Mouse (Mus musculus): Measurements from ENCODE around the gene Fam206a. TPM values are rescaled to one million over a fixed set of nuclear protein-coding genes. Genes with fewer than 3 reads are reported as not detected.
A peak's percentile ranks its signal among the peaks of the same experiment; 100 is the strongest.

Fam206a gene
- polyA plus RNA-seq, 1 experiment from 2014 or later: 11.5 TPM

- H3K9me3 ChIP-seq (replicated peaks; ENCODE audit: low read length): no peaks in the 10 kb centered on the region
- no peak overlapping the region for H3K9ac ChIP-seq (ENCODE audit: low read depth, low read length)
- H3K4me1 ChIP-seq (replicated peaks; ENCODE audit: insufficient read depth, low read length): 0 out of 2 replicates have a peak, but pooled peaks cover 4% of the 10 kb centered on the region
- no peak overlapping the region for H3K4me2 ChIP-seq (ENCODE audit: low read length)
- DNase-seq (ENCODE audit: low spot score): no peak
- WGBS: 85% methylated on average over 3 of the region's 3 CpGs
- H3K27me3 ChIP-seq (ENCODE audit: insufficient read depth, low read length): no peaks in the 10 kb centered on the region
- TF ChIP-seq CTCF (IDR thresholded peaks at IDR 0.05; ENCODE audit: low read depth): no peak
- ATAC-seq (replicated peaks; ENCODE audit: low FRiP score, low read depth): no peak
- H3K36me3 ChIP-seq (ENCODE audit: insufficient read depth, low read length): no peaks in the 10 kb centered on the region
- no peak overlapping the region for H3K4me3 ChIP-seq (replicated peaks; ENCODE audit: low read depth, low read length)
- no peak overlapping the region for H3K27ac ChIP-seq
These were observed 45.3 kb downstream of the Fam206a start for GRCm38 (mm10) chr4:56847400-56847799.

GRCm38 (mm10) chr4:56848044-56848443 lies 45.9 kb downstream of the Fam206a start:
- Histone ChIP-seq H3K9me3 (replicated peaks; ENCODE audit: low read length) (no peaks in the 10 kb centered on the region), H3K4me3 (replicated peaks; ENCODE audit: low read depth, low read length) (no peak overlapping the region), H3K9ac (ENCODE audit: low read depth, low read length) (no peak overlapping the region), H3K36me3 (ENCODE audit: insufficient read depth, low read length) (no peaks in the 10 kb centered on the region), H3K27ac (no peak overlapping the region), H3K4me2 (ENCODE audit: low read length) (no peak overlapping the region), H3K27me3 (ENCODE audit: insufficient read depth, low read length) (no peaks in the 10 kb centered on the region), H3K4me1 (replicated peaks; ENCODE audit: insufficient read depth, low read length) (0 out of 2 replicates have a peak, but pooled peaks cover 4% of the 10 kb centered on the region)
- 75% methylated on average over 6 of the region's 6 CpGs for whole genome bisulfite sequencing
- ATAC-seq (replicated peaks; ENCODE audit: low FRiP score, low read depth): no peak
- TF ChIP-seq CTCF (IDR thresholded peaks at IDR 0.05; ENCODE audit: low read depth): no peak
- no peak for DNase-seq (ENCODE audit: low spot score)

- Histone ChIP-seq H3K27ac (no peak overlapping the region), H3K4me2 (ENCODE audit: low read length) (no peak overlapping the region), H3K36me3 (ENCODE audit: insufficient read depth, low read length) (no peaks in the 10 kb centered on the region), H3K4me1 (replicated peaks; ENCODE audit: insufficient read depth, low read length) (0 out of 2 replicates have a peak, but pooled peaks cover 4% of the 10 kb centered on the region), H3K4me3 (replicated peaks; ENCODE audit: low read depth, low read length) (no peak overlapping the region), H3K27me3 (ENCODE audit: insufficient read depth, low read length) (no peaks in the 10 kb centered on the region), H3K9me3 (replicated peaks; ENCODE audit: low read length) (no peaks in the 10 kb centered on the region), H3K9ac (ENCODE audit: low read depth, low read length) (no peak overlapping the region)
- ATAC-seq (replicated peaks; ENCODE audit: low FRiP score, low read depth) (no peak; the same call in 1 of the 2 replicates), DNase-seq (ENCODE audit: low spot score) (peak; percentile 57)
- TF ChIP-seq CTCF (IDR thresholded peaks at IDR 0.05; ENCODE audit: low read depth): peak; percentile 40; the same call in 1 of the 2 replicates
- 15% methylated on average over 6 of the region's 6 CpGs for WGBS
These were observed 48.6 kb downstream of the Fam206a start for GRCm38 (mm10) chr4:56850724-56851123.

- DNase-seq (ENCODE audit: low spot score) (no peak), ATAC-seq (replicated peaks; ENCODE audit: low FRiP score, low read depth) (no peak)
- TF ChIP-seq CTCF (IDR thresholded peaks at IDR 0.05; ENCODE audit: low read depth): no peak
- Histone ChIP-seq H3K9ac (ENCODE audit: low read depth, low read length) (no peak overlapping the region), H3K27ac (no peak overlapping the region), H3K36me3 (ENCODE audit: insufficient read depth, low read length) (no peaks in the 10 kb centered on the region), H3K27me3 (ENCODE audit: insufficient read depth, low read length) (no peaks in the 10 kb centered on the region), H3K4me1 (replicated peaks; ENCODE audit: insufficient read depth, low read length) (0 out of 2 replicates have a peak, but pooled peaks cover under 1% of the 10 kb centered on the region), H3K9me3 (replicated peaks; ENCODE audit: low read length) (no peaks in the 10 kb centered on the region), H3K4me3 (replicated peaks; ENCODE audit: low read depth, low read length) (no peak overlapping the region), H3K4me2 (ENCODE audit: low read length) (no peak overlapping the region)
- 93% methylated on average over 5 of the region's 5 CpGs for WGBS
These were observed 53.8 kb downstream of the Fam206a start for GRCm38 (mm10) chr4:56855935-56856334.

GRCm38 (mm10) chr4:56856371-56856949 lies 54.3 kb downstream of the Fam206a start:
- no peak overlapping the region for H3K4me3 ChIP-seq (replicated peaks; ENCODE audit: low read depth, low read length)
- ATAC-seq (replicated peaks; ENCODE audit: low FRiP score, low read depth) (no peak), DNase-seq (ENCODE audit: low spot score) (no peak)
- no peaks in the 10 kb centered on the region for H3K4me1 ChIP-seq (replicated peaks; ENCODE audit: insufficient read depth, low read length)
- no peaks in the 10 kb centered on the region for H3K36me3 ChIP-seq (ENCODE audit: insufficient read depth, low read length)
- H3K27ac ChIP-seq: no peak overlapping the region
- H3K9me3 ChIP-seq (replicated peaks; ENCODE audit: low read length): no peaks in the 10 kb centered on the region
- 87% methylated on average over 8 of the region's 8 CpGs for WGBS
- no peak overlapping the region for H3K4me2 ChIP-seq (ENCODE audit: low read length)
- TF ChIP-seq CTCF (IDR thresholded peaks at IDR 0.05; ENCODE audit: low read depth): no peak
- no peaks in the 10 kb centered on the region for H3K27me3 ChIP-seq (ENCODE audit: insufficient read depth, low read length)
- no peak overlapping the region for H3K9ac ChIP-seq (ENCODE audit: low read depth, low read length)

- H3K4me1 ChIP-seq (replicated peaks; ENCODE audit: insufficient read depth, low read length): 0 out of 2 replicates have a peak, but pooled peaks cover 3% of the 10 kb centered on the region
- no peak overlapping the region for H3K9ac ChIP-seq (ENCODE audit: low read depth, low read length)
- no peak overlapping the region for H3K4me2 ChIP-seq (ENCODE audit: low read length)
- no peak for DNase-seq (ENCODE audit: low spot score)
- ATAC-seq (replicated peaks; ENCODE audit: low FRiP score, low read depth): no peak
- no peaks in the 10 kb centered on the region for H3K27me3 ChIP-seq (ENCODE audit: insufficient read depth, low read length)
- H3K36me3 ChIP-seq (ENCODE audit: insufficient read depth, low read length): no peaks in the 10 kb centered on the region
- 63% methylated on average over 9 of the region's 9 CpGs for WGBS
- H3K27ac ChIP-seq: no peak overlapping the region
- TF ChIP-seq CTCF (IDR thresholded peaks at IDR 0.05; ENCODE audit: low read depth): no peak
- H3K4me3 ChIP-seq (replicated peaks; ENCODE audit: low read depth, low read length): no peak overlapping the region
- H3K9me3 ChIP-seq (replicated peaks; ENCODE audit: low read length): no peaks in the 10 kb centered on the region
These were observed 56.6 kb downstream of the Fam206a start for GRCm38 (mm10) chr4:56858733-56859132.

Other genes starting within 250 kb of the Fam206a start
- gene Gm26657, start 62.3 kb upstream of the Fam206a start, polyA plus RNA-seq (2015; fragmentation: Nextera tagmentation; extraction: Ambion mirVana): not detected in 2 replicates
- not detected in 2 replicates for gene Actl7b, start 60.9 kb upstream of the Fam206a start, polyA plus RNA-seq (2015; fragmentation: Nextera tagmentation; extraction: Ambion mirVana)
- gene Actl7a, start 58.9 kb upstream of the Fam206a start, polyA plus RNA-seq (2015; fragmentation: Nextera tagmentation; extraction: Ambion mirVana): not detected in 2 replicates
- 24.9 and 25.8 TPM in 2 replicates for gene Elp1, start within 50 bp of the Fam206a start, polyA plus RNA-seq (2015; fragmentation: Nextera tagmentation; extraction: Ambion mirVana)
- gene Ctnnal1, start 62.8 kb downstream of the Fam206a start, polyA plus RNA-seq (2015; fragmentation: Nextera tagmentation; extraction: Ambion mirVana): 36.1 and 38.1 TPM in 2 replicates
- gene Tmem245, start 145.1 kb downstream of the Fam206a start, polyA plus RNA-seq (2015; fragmentation: Nextera tagmentation; extraction: Ambion mirVana): 5.6 and 6.4 TPM in 2 replicates
- gene Frrs1l, start 188.0 kb downstream of the Fam206a start, polyA plus RNA-seq (2015; fragmentation: Nextera tagmentation; extraction: Ambion mirVana): 0.12 and 0.14 TPM in 2 replicates

Data from kidney, postnatal 0 days (tissue).